Mouse (Mus musculus) olfactory bulb, adult 2 months (tissue): Measurements from ENCODE around the gene Sucla2. TPM values are rescaled to one million over a fixed set of nuclear protein-coding genes. Genes with fewer than 3 reads are reported as not detected.
"Not testable (repeated sequence)": the region's sequence is repeated elsewhere in the genome, so short reads cannot be mapped to it uniquely, and the experiment has no call there.

Source experiments
- H3K27ac ChIP-seq: fragments of 200-500 bp; 2 replicates; pipeline ENCODE4 v1.5.1; 2012; ENCODE audit warnings: low read depth, low read length; ENCODE audit not compliant: insufficient read depth
- H3K4me1 ChIP-seq: fragments of 200-500 bp; 2 replicates; pipeline ENCODE4 v1.6.1; 2012; ENCODE audit warnings: low read length; ENCODE audit not compliant: control insufficient read depth, insufficient read depth
- H3K4me3 ChIP-seq: fragments of 200-500 bp; 2 replicates; pipeline ENCODE4 v1.5.1; 2012; ENCODE audit warnings: mild to moderate bottlenecking, low read depth, low read length, moderate library complexity; ENCODE audit not compliant: insufficient read depth
- CTCF ChIP-seq: fragments of 200-500 bp; IDR thresholded peaks from 2 replicates; pipeline ENCODE4 v1.5.1; 2012; ENCODE audit warnings: low read depth, mild to moderate bottlenecking, low read length, moderate library complexity; ENCODE audit not compliant: insufficient read depth
- POLR2A ChIP-seq: fragments of 200-500 bp; IDR thresholded peaks from 2 replicates; pipeline ENCODE4 v1.6.1; 2012; ENCODE audit warnings: mild to moderate bottlenecking, low read depth, low read length, moderate library complexity; ENCODE audit not compliant: insufficient read depth
- WGBS: fragments of 180-500 bp; shearing (Covaris S2); methylation state at CpG from one replicate; pipeline ENCODE4 v1.1.7; 2018; 5-methylcytosine and 5-hydroxymethylcytosine counted together
- polyA plus RNA-seq: library from polyadenylated mRNA; stranded (reverse); fragments of >200 nt; gene quantifications from 2 replicates; pipeline ENCODE4 v1.2.4, GENCODE M21; 2012; ENCODE audit warnings: low replicate concordance; ENCODE audit not compliant: missing spikeins, insufficient read depth, insufficient read length

Gene Sucla2
- polyA plus RNA-seq, 1 experiment, result not detected

- no peak overlapping the region for H3K27ac ChIP-seq
- TF ChIP-seq CTCF (no peak), POLR2A (no peak)
- H3K4me3 ChIP-seq, result no peak overlapping the region
- H3K4me1 ChIP-seq, result peaks cover 10% of the 10 kb centered on the region
- 83% methylated on average over 11 of the region's 11 CpGs for WGBS
These were observed 17.3 kb upstream of the Sucla2 start for GRCm38 (mm10) chr14:73507702-73508376.

DNA sequence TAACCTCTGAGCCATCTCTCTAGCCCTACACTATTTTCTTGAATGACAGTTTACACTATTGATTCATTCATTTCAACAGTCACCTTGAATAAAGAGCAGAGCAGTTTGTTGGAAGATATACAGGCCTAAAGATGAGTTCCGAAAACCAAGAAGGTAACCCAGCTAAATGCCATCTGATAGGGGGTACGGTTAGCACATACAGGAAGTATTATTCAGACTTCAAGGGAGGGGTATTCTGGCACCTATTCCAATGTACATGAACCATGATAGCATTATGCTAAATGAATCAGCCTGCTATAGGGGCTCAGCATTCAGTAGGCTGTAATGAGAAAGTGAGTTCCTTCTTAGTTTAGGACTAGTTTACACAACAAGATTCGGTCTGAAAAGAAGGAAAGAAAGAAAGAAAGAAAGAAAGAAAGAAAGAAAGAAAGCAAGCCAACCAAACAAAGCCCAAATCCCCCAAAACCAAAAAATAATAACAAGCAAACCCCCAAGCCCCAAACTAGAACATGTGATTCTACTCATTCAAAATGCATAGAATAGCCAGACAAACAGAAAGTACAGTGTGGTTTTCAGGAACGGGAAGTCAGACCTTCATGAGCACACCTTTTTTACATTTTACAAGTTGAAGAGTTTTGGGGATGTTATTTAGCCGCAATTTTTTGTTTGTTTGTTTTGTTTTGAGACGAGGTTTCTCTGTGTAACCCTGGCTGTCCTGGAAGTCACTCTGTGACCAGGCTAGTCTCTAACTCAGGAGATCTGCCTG lies 16.3 kb upstream of the Sucla2 start:
- WGBS, result 92% methylated on average over 6 of the region's 6 CpGs
- no peak overlapping the region for H3K27ac ChIP-seq

GRCm38 (mm10) chr14:73509765-73510423 lies 15.2 kb upstream of the Sucla2 start, which contains the start of gene Med4:
TSS of gene Med4 (plus strand) at chr14:73510025.
- Histone ChIP-seq H3K27ac (no peak within 1 kb of the TSS), H3K4me1 (peaks cover 10% of the 10 kb centered on the region), H3K4me3 (peak within 1 kb of the TSS; percentile 89)
- TF ChIP-seq POLR2A, result peak; percentile 40; the same call in 1 of the 2 replicates
- TF ChIP-seq CTCF, result peak; percentile 100
- under 1% methylated on average over 41 of the region's 41 CpGs for WGBS

More for the DNA sequence above, 16.3 kb upstream of the Sucla2 start:
- Histone ChIP-seq H3K4me1 (peaks cover 10% of the 10 kb centered on the region), H3K4me3 (no peak overlapping the region)
- TF ChIP-seq POLR2A (no peak), CTCF (no peak)

GRCm38 (mm10) chr14:73524136-73524535 lies 983 bp upstream of the Sucla2 start:
- H3K4me1 ChIP-seq, result peaks cover 2% of the 10 kb centered on the region; the same call in 1 of the 2 replicates
- TF ChIP-seq CTCF, result no peak
- no peak for TF ChIP-seq POLR2A
- WGBS, result 63% methylated on average over 3 of the region's 3 CpGs
- no peak overlapping the region for H3K27ac ChIP-seq
- H3K4me3 ChIP-seq, result no peak overlapping the region

GRCm38 (mm10) chr14:73528661-73529060 lies 3.5 kb downstream of the Sucla2 start:
- not testable (repeated sequence) for H3K4me3 ChIP-seq, H3K4me1 ChIP-seq, H3K27ac ChIP-seq
- 89% methylated on average over 3 of the region's 3 CpGs for WGBS

- H3K27ac ChIP-seq, result no peak overlapping the region
- TF ChIP-seq POLR2A, result no peak
- TF ChIP-seq CTCF, result no peak
- H3K4me3 ChIP-seq, result no peak overlapping the region
- no peaks in the 10 kb centered on the region for H3K4me1 ChIP-seq
- WGBS, result 68% methylated on average over 6 of the region's 6 CpGs
These were observed 8.8 kb downstream of the Sucla2 start for GRCm38 (mm10) chr14:73533755-73534465.

DNA sequence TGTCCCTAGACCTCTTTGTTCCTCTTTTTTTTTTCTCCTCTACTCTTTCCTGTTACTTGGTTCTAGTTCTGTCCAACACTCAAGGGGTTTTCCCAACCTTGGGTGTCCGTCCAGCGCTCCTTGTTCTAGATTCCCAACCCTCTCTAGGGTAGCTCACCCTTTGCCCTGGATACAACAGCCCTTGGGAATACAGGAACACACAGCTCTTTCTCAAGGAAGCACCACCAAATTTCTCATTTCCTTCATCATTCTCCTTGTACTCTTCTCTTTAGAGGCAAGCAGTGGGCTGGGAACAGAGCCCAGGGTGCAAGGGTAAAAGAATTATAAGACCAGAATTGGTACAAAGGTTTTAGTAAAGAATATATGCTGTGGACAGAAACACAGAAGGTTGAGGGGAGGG lies 10.5 kb downstream of the Sucla2 start:
- TF ChIP-seq POLR2A, result no peak
- no peak for TF ChIP-seq CTCF
- no peak overlapping the region for H3K27ac ChIP-seq
- H3K4me1 ChIP-seq, result no peaks in the 10 kb centered on the region
- WGBS, result 85% methylated on average over 2 of the region's 2 CpGs
- no peak overlapping the region for H3K4me3 ChIP-seq

- TF ChIP-seq POLR2A (no peak), CTCF (no peak)
These were observed 18.7 kb downstream of the Sucla2 start for GRCm38 (mm10) chr14:73543781-73544180.

More at GRCm38 (mm10) chr14:73543781-73544180, 18.7 kb downstream of the Sucla2 start:
- no peak overlapping the region for H3K27ac ChIP-seq
- 28% methylated on average over 6 of the region's 6 CpGs for WGBS
- no peak overlapping the region for H3K4me3 ChIP-seq
- H3K4me1 ChIP-seq, result no peaks in the 10 kb centered on the region
